Mouse (Mus musculus) ovary, adult 18-20 months (tissue): Measurements from ENCODE around the gene Cyp2a5.
"Not testable (repeated sequence)": the region's sequence is repeated elsewhere in the genome, so short reads cannot be mapped to it uniquely, and the experiment has no call there.

Experiments used
- DNase-seq: peaks from one replicate; pipeline ENCODE4 v3.0.0; 2022; ENCODE audit warnings: low spot score, mixed read lengths

Cyp2a5 gene

DNA sequence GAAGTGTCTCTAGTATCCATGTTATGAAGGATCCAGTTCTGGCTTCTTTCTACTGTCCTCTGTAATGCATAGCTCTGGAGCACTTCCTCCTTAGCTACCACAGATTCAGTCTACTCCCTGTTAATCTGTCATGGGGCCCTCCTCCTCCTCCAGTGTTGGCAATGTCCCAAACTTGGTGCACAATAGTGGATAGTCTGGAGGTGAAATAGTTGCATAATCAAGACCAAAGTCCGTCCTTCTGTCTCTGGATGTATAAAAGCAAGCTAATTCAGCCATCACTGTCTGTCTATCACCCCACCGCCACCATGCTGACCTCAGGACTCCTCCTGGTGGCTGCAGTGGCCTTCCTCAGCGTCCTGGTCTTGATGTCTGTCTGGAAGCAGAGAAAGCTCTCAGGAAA lies at the start of gene Cyp2a5:
TSS of gene Cyp2a5 (plus strand) at position 247 of the 400 bp plus-strand sequence.
- DNase-seq, result not testable (repeated sequence)

GRCm38 (mm10) chr7:26786013-26786412 lies 49.1 kb upstream of the Cyp2a5 start:
- not testable (repeated sequence) for DNase-seq

- no peak for DNase-seq
These were observed 45.1 kb upstream of the Cyp2a5 start for GRCm38 (mm10) chr7:26789984-26790383.

GRCm38 (mm10) chr7:26800104-26800503 lies 35.0 kb upstream of the Cyp2a5 start:
- DNase-seq, result no peak

DNA sequence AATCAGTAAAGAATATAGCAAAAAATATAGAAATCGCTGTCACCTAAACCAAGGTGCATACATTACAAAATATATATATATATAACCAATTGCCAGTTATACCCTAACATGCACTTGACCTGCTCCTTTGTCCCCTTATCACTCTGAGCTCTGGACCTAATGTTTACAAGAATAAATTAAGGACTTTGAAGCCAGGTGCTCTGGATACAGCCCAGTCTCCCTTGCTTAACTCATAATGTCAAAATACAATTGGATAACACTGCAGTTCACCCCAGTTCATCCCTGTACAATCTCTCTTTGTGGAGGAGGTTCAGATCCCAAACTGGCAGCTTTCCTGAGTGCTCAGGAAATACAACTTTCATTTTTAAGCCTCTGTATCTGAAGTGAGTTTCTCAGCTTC lies 34.1 kb upstream of the Cyp2a5 start:
- DNase-seq, result no peak

GRCm38 (mm10) chr7:26808592-26808991 lies 26.5 kb upstream of the Cyp2a5 start, which contains the start of gene Cyp2g1:
Gene Cyp2g1, plus strand, starts transcription at chr7:26808892.
- no peak for DNase-seq

GRCm38 (mm10) chr7:26831556-26832292 lies 3.4 kb upstream of the Cyp2a5 start:
- not testable (repeated sequence) for DNase-seq

- not testable (repeated sequence) for DNase-seq
These were observed 2.4 kb upstream of the Cyp2a5 start for GRCm38 (mm10) chr7:26832668-26833067.

DNA sequence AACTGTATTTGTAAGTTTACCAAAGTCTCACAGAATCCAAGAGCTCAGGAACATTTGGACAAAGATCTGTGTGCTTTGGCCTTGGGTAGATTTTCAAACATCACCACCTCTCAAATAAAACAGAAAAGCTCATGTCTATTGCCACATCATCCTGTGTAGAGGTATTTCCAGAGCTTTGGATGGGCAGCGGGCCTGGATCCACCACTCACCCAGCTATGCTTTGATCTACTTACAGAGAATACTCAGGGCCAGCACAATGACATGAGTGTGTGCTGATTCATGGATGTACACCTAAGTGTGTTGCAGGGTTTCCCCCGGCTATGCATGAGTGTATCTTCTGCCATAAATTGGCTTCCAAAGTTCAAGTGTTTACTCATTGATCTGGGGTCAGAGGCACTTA lies 8.3 kb downstream of the Cyp2a5 start:
- not testable (repeated sequence) for DNase-seq

- DNase-seq, result not testable (repeated sequence)
These were observed 15.0 kb downstream of the Cyp2a5 start for GRCm38 (mm10) chr7:26850063-26850462.

- not testable (repeated sequence) for DNase-seq
These were observed 43.5 kb downstream of the Cyp2a5 start for GRCm38 (mm10) chr7:26878581-26878980.

DNA sequence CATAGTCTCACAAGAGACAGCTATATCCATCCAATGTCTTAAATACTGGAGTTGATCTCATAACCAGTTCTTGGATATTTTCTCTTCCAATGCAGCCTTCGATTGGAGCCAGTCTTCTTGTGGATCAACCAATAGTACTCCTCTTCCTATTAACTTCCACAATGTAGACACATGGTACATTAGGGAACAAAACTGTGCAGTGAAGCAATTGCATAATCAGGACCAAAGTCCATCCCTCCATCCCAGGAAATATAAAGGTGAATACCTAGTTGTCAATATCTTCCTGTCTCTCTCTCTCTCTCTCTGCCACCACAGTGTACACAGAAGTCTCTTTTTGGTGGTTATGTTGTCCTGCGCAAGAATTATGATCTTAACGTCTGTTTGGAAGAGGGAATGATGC lies 45.5 kb downstream of the Cyp2a5 start:
- not testable (repeated sequence) for DNase-seq
